Mouse (Mus musculus) inflammation-experienced regulatory T-cells (primary cell): ENCODE data around the gene Olfr876. TPM values are rescaled to one million over a fixed set of nuclear protein-coding genes. Genes with fewer than 3 reads are reported as not detected.

ENCODE experiments used
- polyA plus RNA-seq, 2 experiments: library from polyadenylated mRNA; unstranded; fragments of 100-300 nt; shearing (Covaris generic); gene quantifications; one replicate each; pipeline ENCODE4 v1.2.1; 2017

The Olfr876 gene
- polyA plus RNA-seq, result 1 to 10 TPM in 1 of 2 experiments, under 1 TPM in 1; 0.17 to 1.7 TPM

GRCm38 (mm10) chr9:37802731-37803130, at the start of gene Olfr876:
TSS of gene Olfr876 (plus strand) at chr9:37803031.

GRCm38 (mm10) chr9:37771759-37772158, 31.1 kb upstream of the Olfr876 start, which contains the start of gene Olfr875:
TSS of gene Olfr875 (plus strand) at chr9:37771857.

DNA sequence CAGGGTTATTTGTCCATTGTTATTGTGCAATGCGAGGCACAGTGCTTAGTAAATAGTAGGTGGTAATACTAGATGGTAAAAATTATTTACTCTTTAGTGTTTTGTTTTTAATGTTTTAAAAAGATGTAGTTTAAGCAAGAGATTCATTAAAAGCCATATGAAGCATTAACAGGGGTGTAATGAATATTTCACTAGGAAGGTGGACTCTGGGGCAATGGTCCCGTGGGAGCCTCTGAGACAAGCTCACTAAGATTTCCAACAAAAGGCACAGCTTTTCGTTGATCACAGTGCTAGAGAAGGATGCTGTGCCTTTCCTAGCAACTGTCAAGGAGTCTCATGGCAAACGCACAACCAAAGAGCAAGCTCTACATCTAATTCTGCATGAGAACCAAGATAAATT, 51.1 kb downstream of the Olfr876 start, which contains the start of gene Olfr877:
Gene Olfr877 (plus strand): TSS at position 301 of the 400 bp plus-strand sequence.

Other genes starting within 250 kb of the Olfr876 start
- gene Siae, start 247.3 kb upstream of the Olfr876 start, polyA plus RNA-seq, result 10 to 100 TPM; 14.9 to 16.8 TPM
- 1 to 10 TPM in 1 of 2 experiments, under 1 TPM in 1; 0.86 to 1.3 TPM for gene Spa17, start 189.3 kb upstream of the Olfr876 start, polyA plus RNA-seq
- 100 to 1,000 TPM; 162 to 186 TPM for gene Tbrg1, start 145.7 kb upstream of the Olfr876 start, polyA plus RNA-seq
- gene Panx3, start 133.8 kb upstream of the Olfr876 start, polyA plus RNA-seq, result under 1 TPM; 0.22 to 0.43 TPM
- gene Olfr160, start 86.8 kb upstream of the Olfr876 start, polyA plus RNA-seq, result 1 to 10 TPM in 1 of 2 experiments, under 1 TPM in 1; 0.07 to 2.7 TPM
- not detected for gene Olfr874, start 57.9 kb upstream of the Olfr876 start, polyA plus RNA-seq
- gene Olfr875, start 31.2 kb upstream of the Olfr876 start, polyA plus RNA-seq, result not detected
- gene Olfr877, start 51.2 kb downstream of the Olfr876 start, polyA plus RNA-seq, result under 1 TPM; 0.13 to 0.89 TPM
- under 1 TPM in 1 of 2 experiments, not detected in 1; 0.76 TPM for gene Olfr145, start 93.7 kb downstream of the Olfr876 start, polyA plus RNA-seq
- gene Olfr878, start 114.8 kb downstream of the Olfr876 start, polyA plus RNA-seq, result 1 to 10 TPM in 1 of 2 experiments, under 1 TPM in 1; 0.12 to 1.7 TPM
- under 1 TPM; 0.40 to 0.48 TPM for gene Olfr881, start 188.8 kb downstream of the Olfr876 start, polyA plus RNA-seq
- not detected for gene Olfr883, start 222.8 kb downstream of the Olfr876 start, polyA plus RNA-seq
- gene Olfr884, start 243.5 kb downstream of the Olfr876 start, polyA plus RNA-seq, result not detected